Mouse (Mus musculus) cortical plate, adult 2 months (tissue): ENCODE results near the gene Gm17662.

Experiments used
- CTCF ChIP-seq: fragments of 200-500 bp; IDR thresholded peaks from 2 replicates; pipeline ENCODE4 v1.5.1; 2011; ENCODE audit warnings: mild to moderate bottlenecking, control low read depth, low read length; ENCODE audit not compliant: insufficient read depth; ENCODE audit errors: extremely low read depth
- POLR2A ChIP-seq: fragments of 200-500 bp; IDR thresholded peaks from 2 replicates; pipeline ENCODE4 v1.6.1; 2011; ENCODE audit warnings: mild to moderate bottlenecking, low read length, control low read depth; ENCODE audit not compliant: insufficient read depth; ENCODE audit errors: extremely low read depth

GRCm38 (mm10) chr4:104887486-104887885, 30.4 kb downstream of the Gm17662 start:
- TF ChIP-seq POLR2A (no peak), CTCF (no peak)
